Mouse (Mus musculus) thymus, adult 2 months (tissue): ENCODE data around the gene Pinlyp. TPM values are rescaled to one million over a fixed set of nuclear protein-coding genes. Genes with fewer than 3 reads are reported as not detected.

Source experiments
- DNase-seq: peaks from one replicate; pipeline ENCODE4 v3.0.0; 2021
- H3K27ac ChIP-seq: fragments of 200-500 bp; 2 replicates; pipeline ENCODE4 v1.5.1; 2012; ENCODE audit warnings: low read length, control low read depth; ENCODE audit not compliant: control insufficient read depth, insufficient read depth
- H3K27me3 ChIP-seq: fragments of 200-500 bp; 2 replicates; pipeline ENCODE4 v1.6.1; 2012; ENCODE audit warnings: mild to moderate bottlenecking, low read length, moderate library complexity, mixed read lengths; ENCODE audit not compliant: control insufficient read depth, insufficient read depth
- H3K36me3 ChIP-seq: fragments of 200-500 bp; 2 replicates; pipeline ENCODE4 v1.6.1; 2012; ENCODE audit warnings: mild to moderate bottlenecking, low read length, moderate library complexity; ENCODE audit not compliant: control insufficient read depth, insufficient read depth
- H3K4me1 ChIP-seq: fragments of 200-500 bp; replicated peaks from 2 replicates; pipeline ENCODE4 v1.6.1; 2012; ENCODE audit warnings: low read length; ENCODE audit not compliant: control insufficient read depth, insufficient read depth
- H3K4me3 ChIP-seq: fragments of 200-500 bp; 2 replicates; pipeline ENCODE4 v1.5.1; 2012; ENCODE audit warnings: mild to moderate bottlenecking, low read length, control low read depth, moderate library complexity; ENCODE audit not compliant: control insufficient read depth, insufficient read depth
- CTCF ChIP-seq: fragments of 200-500 bp; IDR thresholded peaks from 2 replicates; pipeline ENCODE4 v1.5.1; 2012; ENCODE audit warnings: mild to moderate bottlenecking, control low read depth, low read length, moderate library complexity, borderline replicate concordance; ENCODE audit not compliant: control insufficient read depth, poor library complexity, insufficient read depth; ENCODE audit errors: extremely low read depth
- POLR2A ChIP-seq: fragments of 200-500 bp; IDR thresholded peaks from 2 replicates; pipeline ENCODE4 v1.6.1; 2012; ENCODE audit warnings: mild to moderate bottlenecking, low read length, control low read depth, moderate library complexity; ENCODE audit not compliant: control insufficient read depth, poor library complexity, insufficient read depth; ENCODE audit errors: extremely low read depth
- WGBS: fragments of 180-500 bp; shearing (Covaris S2); methylation state at CpG from one replicate; pipeline ENCODE4 v1.1.7; 2018; 5-methylcytosine and 5-hydroxymethylcytosine counted together
- polyA plus RNA-seq: library from polyadenylated mRNA; depleted of rRNA; stranded (reverse); fragments of >200 nt; gene quantifications from 2 replicates; pipeline ENCODE4 v1.2.3, GENCODE M21; 2012

The Pinlyp gene
- polyA plus RNA-seq, 1 experiment = 5.4 TPM

GRCm38 (mm10) chr7:24564607-24565265, 18.8 kb upstream of the Pinlyp start:
- no peaks in the 10 kb centered on the region for H3K27me3 ChIP-seq
- H3K27ac ChIP-seq = no peak overlapping the region
- 0 out of 2 replicates have a peak, but pooled peaks cover 12% of the 10 kb centered on the region for H3K36me3 ChIP-seq
- H3K4me3 ChIP-seq = no peak overlapping the region
- peak; percentile 80 for DNase-seq
- H3K4me1 ChIP-seq = no peaks in the 10 kb centered on the region
- WGBS = 69% methylated on average over 6 of the region's 6 CpGs
- TF ChIP-seq POLR2A (no peak), CTCF (peak; percentile 90)

GRCm38 (mm10) chr7:24563837-24564206, 17.9 kb upstream of the Pinlyp start:
- 93% methylated on average over 4 of the region's 4 CpGs for WGBS
- TF ChIP-seq CTCF (no peak), POLR2A (no peak)
- no peak overlapping the region for H3K27ac ChIP-seq
- H3K4me3 ChIP-seq = no peak overlapping the region
- DNase-seq = no peak
- no peaks in the 10 kb centered on the region for H3K27me3 ChIP-seq
- H3K4me1 ChIP-seq = no peaks in the 10 kb centered on the region
- 0 out of 2 replicates have a peak, but pooled peaks cover 12% of the 10 kb centered on the region for H3K36me3 ChIP-seq

GRCm38 (mm10) chr7:24563191-24563836, 17.4 kb upstream of the Pinlyp start:
- H3K27me3 ChIP-seq = no peaks in the 10 kb centered on the region
- no peak for DNase-seq
- H3K4me3 ChIP-seq = no peak overlapping the region
- H3K27ac ChIP-seq = no peak overlapping the region
- 96% methylated on average over 8 of the region's 8 CpGs for WGBS
- no peak for TF ChIP-seq CTCF
- no peaks in the 10 kb centered on the region for H3K4me1 ChIP-seq
- 0 out of 2 replicates have a peak, but pooled peaks cover 12% of the 10 kb centered on the region for H3K36me3 ChIP-seq

GRCm38 (mm10) chr7:24561450-24561849, 15.5 kb upstream of the Pinlyp start:
- TF ChIP-seq CTCF (no peak), POLR2A (no peak)
- Histone ChIP-seq H3K27ac (no peak overlapping the region), H3K4me1 (no peaks in the 10 kb centered on the region), H3K4me3 (no peak overlapping the region), H3K27me3 (no peaks in the 10 kb centered on the region), H3K36me3 (no peaks in the 10 kb centered on the region)
- DNase-seq = no peak
- 94% methylated on average over 4 of the region's 4 CpGs for WGBS

- no peak for DNase-seq
- no peak for TF ChIP-seq CTCF
- TF ChIP-seq POLR2A = no peak
- WGBS = 94% methylated on average over 10 of the region's 10 CpGs
Observed at GRCm38 (mm10) chr7:24555786-24556185, 9.9 kb upstream of the Pinlyp start.

GRCm38 (mm10) chr7:24551985-24552759, 6.3 kb upstream of the Pinlyp start:
- Histone ChIP-seq H3K36me3 (no peaks in the 10 kb centered on the region), H3K27me3 (no peaks in the 10 kb centered on the region), H3K4me3 (no peak overlapping the region), H3K4me1 (peaks cover 6% of the 10 kb centered on the region), H3K27ac (no peak overlapping the region)
- no peak for DNase-seq
- TF ChIP-seq POLR2A = no peak
- no peak for TF ChIP-seq CTCF
- WGBS = 94% methylated on average over 12 of the region's 12 CpGs

More at GRCm38 (mm10) chr7:24555786-24556185, 9.9 kb upstream of the Pinlyp start:
- H3K4me3 ChIP-seq = no peak overlapping the region
- H3K27me3 ChIP-seq = no peaks in the 10 kb centered on the region
- H3K4me1 ChIP-seq = no peaks in the 10 kb centered on the region; the same call in 1 of the 2 replicates
- H3K27ac ChIP-seq = no peak overlapping the region
- H3K36me3 ChIP-seq = no peaks in the 10 kb centered on the region
